Mouse (Mus musculus) splenic B cell, adult 2 months (primary cell): ENCODE data around the gene Cog4.

Experiments used
- DNase-seq: peaks from one replicate; pipeline ENCODE4 v3.0.0-alpha.2; 2011; ENCODE audit warnings: low read depth, low spot score
- H3K27me3 ChIP-seq: 2 replicates; pipeline ENCODE4 v1.6.1; 2012; ENCODE audit warnings: mild to moderate bottlenecking, low read length, moderate library complexity, mixed read lengths; ENCODE audit not compliant: control insufficient read depth, poor library complexity, insufficient read depth, severe bottlenecking
- H3K36me3 ChIP-seq: 2 replicates; pipeline ENCODE4 v1.6.1; 2012; ENCODE audit warnings: mild to moderate bottlenecking, low read length, moderate library complexity, mixed read lengths; ENCODE audit not compliant: control insufficient read depth, poor library complexity, insufficient read depth, severe bottlenecking

Gene Cog4

GRCm38 (mm10) chr8:110846405-110847170 is at the start of gene Cog4, which contains the start of gene Sf3b3:
TSS of gene Cog4 (plus strand) at chr8:110846600.
TSS of gene Sf3b3 (minus strand) at chr8:110846787.
- no peaks in the 10 kb centered on the region for H3K27me3 ChIP-seq
- peak; percentile 92 for DNase-seq
- peaks cover 17% of the 10 kb centered on the region for H3K36me3 ChIP-seq

- DNase-seq = no peak
- no peaks in the 10 kb centered on the region for H3K27me3 ChIP-seq
- no peaks in the 10 kb centered on the region for H3K36me3 ChIP-seq
Observed at GRCm38 (mm10) chr8:110797086-110797485, 49.3 kb upstream of the Cog4 start.

- H3K36me3 ChIP-seq = no peaks in the 10 kb centered on the region
- no peaks in the 10 kb centered on the region for H3K27me3 ChIP-seq
- DNase-seq = no peak
Observed at GRCm38 (mm10) chr8:110802988-110803387, 43.4 kb upstream of the Cog4 start.

- Histone ChIP-seq H3K27me3 (no peaks in the 10 kb centered on the region), H3K36me3 (no peaks in the 10 kb centered on the region)
- DNase-seq = no peak
Observed at GRCm38 (mm10) chr8:110803856-110804255, 42.5 kb upstream of the Cog4 start.

- no peaks in the 10 kb centered on the region for H3K36me3 ChIP-seq
- no peaks in the 10 kb centered on the region for H3K27me3 ChIP-seq
- no peak for DNase-seq
Observed at GRCm38 (mm10) chr8:110804825-110805514, 41.4 kb upstream of the Cog4 start.

- H3K27me3 ChIP-seq = no peaks in the 10 kb centered on the region
- DNase-seq = no peak
- peaks cover under 1% of the 10 kb centered on the region; the same call in 1 of the 2 replicates for H3K36me3 ChIP-seq
Observed at GRCm38 (mm10) chr8:110805669-110806068, 40.7 kb upstream of the Cog4 start, which contains the start of gene Il34. TSS of gene Il34 (minus strand) at chr8:110805924.

GRCm38 (mm10) chr8:110806146-110806545 is 40.3 kb upstream of the Cog4 start:
- no peak for DNase-seq

GRCm38 (mm10) chr8:110808495-110809472 is 37.6 kb upstream of the Cog4 start:
- no peak for DNase-seq
- Histone ChIP-seq H3K36me3 (peaks cover 14% of the 10 kb centered on the region), H3K27me3 (no peaks in the 10 kb centered on the region)

More at GRCm38 (mm10) chr8:110806146-110806545, 40.3 kb upstream of the Cog4 start:
- peaks cover 3% of the 10 kb centered on the region; the same call in 1 of the 2 replicates for H3K36me3 ChIP-seq
- H3K27me3 ChIP-seq = no peaks in the 10 kb centered on the region

- DNase-seq = no peak
- peaks cover 16% of the 10 kb centered on the region for H3K36me3 ChIP-seq
Observed at GRCm38 (mm10) chr8:110809831-110810230, 36.6 kb upstream of the Cog4 start.

GRCm38 (mm10) chr8:110810481-110811065 is 35.8 kb upstream of the Cog4 start:
- DNase-seq = no peak
- peaks cover 16% of the 10 kb centered on the region for H3K36me3 ChIP-seq
- no peaks in the 10 kb centered on the region for H3K27me3 ChIP-seq

More at GRCm38 (mm10) chr8:110809831-110810230, 36.6 kb upstream of the Cog4 start:
- H3K27me3 ChIP-seq = no peaks in the 10 kb centered on the region

GRCm38 (mm10) chr8:110811116-110811515 is 35.3 kb upstream of the Cog4 start:
- no peak for DNase-seq
- H3K27me3 ChIP-seq = no peaks in the 10 kb centered on the region

GRCm38 (mm10) chr8:110811793-110812192 is 34.6 kb upstream of the Cog4 start:
- Histone ChIP-seq H3K27me3 (no peaks in the 10 kb centered on the region), H3K36me3 (peaks cover 24% of the 10 kb centered on the region)
- no peak for DNase-seq

More at GRCm38 (mm10) chr8:110811116-110811515, 35.3 kb upstream of the Cog4 start:
- H3K36me3 ChIP-seq = peaks cover 19% of the 10 kb centered on the region

GRCm38 (mm10) chr8:110812349-110813080 is 33.9 kb upstream of the Cog4 start:
- peaks cover 27% of the 10 kb centered on the region for H3K36me3 ChIP-seq
- no peak for DNase-seq
- no peaks in the 10 kb centered on the region for H3K27me3 ChIP-seq
